Mouse (Mus musculus) 3T3-L1 (cell line): ENCODE results near the gene Ctxn2.

Source experiments
- DNase-seq: peaks from one replicate; pipeline ENCODE4 v3.0.0-alpha.2; 2015; ENCODE audit warnings: low read depth, low spot score

Gene Ctxn2

DNA sequence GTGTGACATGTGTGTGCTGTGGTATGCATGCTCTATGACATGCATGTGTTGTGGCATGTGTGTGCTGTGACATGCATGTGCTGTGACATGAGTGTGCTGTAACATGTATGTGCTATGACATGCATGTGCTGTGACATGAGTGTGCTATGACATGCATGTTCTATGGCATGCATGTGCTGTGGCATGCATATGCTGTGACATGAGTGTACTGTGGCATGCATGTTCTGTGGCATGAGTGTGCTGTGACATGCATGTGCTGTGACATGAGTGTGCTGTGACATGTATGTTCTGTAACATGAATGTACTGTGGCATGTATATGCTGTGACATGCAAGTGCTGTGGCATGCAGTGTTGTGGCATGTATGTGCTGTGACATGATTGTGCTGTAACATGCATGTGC, 56.4 kb downstream of the Ctxn2 start:
- no peak for DNase-seq

DNA sequence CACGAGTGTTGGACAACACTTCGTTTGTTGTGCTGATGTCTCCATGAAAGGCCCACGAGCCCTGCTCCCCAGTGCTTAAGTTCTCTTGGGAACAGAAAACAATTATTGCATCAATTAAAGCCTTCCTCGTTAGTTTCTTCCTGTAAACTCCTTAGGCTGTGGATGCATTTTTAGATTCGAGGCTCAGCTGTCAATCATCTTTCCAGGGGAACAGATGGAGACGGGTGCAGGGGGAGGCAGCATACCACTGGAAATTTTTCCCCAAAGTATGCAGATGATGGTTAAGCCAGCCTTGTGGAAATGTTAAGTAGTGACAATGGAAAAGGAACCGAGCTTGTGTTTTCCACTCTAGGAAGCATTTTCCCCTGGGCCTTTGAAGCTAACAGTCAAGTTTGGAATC, 60.3 kb downstream of the Ctxn2 start:
- DNase-seq: no peak
